In the genomic region with DNA sequence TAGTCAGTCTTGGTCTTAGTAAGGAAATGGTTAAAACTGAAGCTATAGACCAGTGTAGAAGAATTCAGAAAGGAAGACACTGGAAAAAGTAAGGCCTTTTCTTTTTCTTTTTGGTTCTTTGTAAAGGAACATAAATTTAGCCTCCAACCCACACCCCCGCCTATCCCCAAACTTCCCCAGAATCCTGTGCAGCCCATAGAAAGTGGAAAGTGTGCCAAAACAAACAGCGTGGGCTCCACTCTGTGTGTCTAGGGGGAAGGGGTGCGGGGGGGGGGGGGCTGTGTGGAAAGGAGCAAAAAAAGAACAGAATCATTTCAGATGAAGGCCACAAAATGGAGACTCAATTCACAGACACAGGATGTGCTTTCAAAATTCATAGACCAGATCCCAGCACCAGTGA, we compare ENCODE assay signal across 8 mouse cellular contexts.
DNase-seq lines count a peak whose midpoint lies in the region; ATAC-seq lines count a peak whose summit lies in the region.

No protein-coding gene starts in this region.

- intact Hi-C loops in heart, postnatal 36 days (cut with DNase I) = loop anchor here (2.0 to 5.0 kb wide), 6 partner anchors 37 to 207 kb away; no protein-coding TSS in a partner anchor

- peak overlapping the region; percentile 45 to 68 for H3K4me3 ChIP-seq in heart, embryonic 14.5 days (ENCODE audit: control insufficient read depth in 1 of 2, insufficient read depth in 1 of 2, low read depth in 1 of 2, low read length in 2 of 2)
- 0 out of 2 replicates have a peak overlapping the region, but pooled peaks have one; percentile 34 for H3K4me3 ChIP-seq in brown adipose tissue, adult 24 weeks (ENCODE audit: insufficient read depth, low read depth, low read length)
- peak overlapping the region; percentile 59 for H3K4me3 ChIP-seq in hindbrain, embryonic 14.5 days (replicated peaks; ENCODE audit: low read length)
- H3K4me3 ChIP-seq in midbrain, embryonic 10.5 days = peak overlapping the region; percentile 57

- peak overlapping the region; percentile 95 to 96 for H3K27ac ChIP-seq in heart, embryonic 14.5 days (replicated peaks in 1 of 2; ENCODE audit: control insufficient read depth in 1 of 2, insufficient read depth in 1 of 2, low read depth in 2 of 2, low read length in 2 of 2)
- H3K27ac ChIP-seq in brown adipose tissue, adult 24 weeks (replicated peaks; ENCODE audit: low read depth, low read length) = peak overlapping the region; percentile 62
- peak overlapping the region; percentile 97 for H3K27ac ChIP-seq in hindbrain, embryonic 14.5 days
- peak overlapping the region; percentile 88 for H3K27ac ChIP-seq in midbrain, embryonic 10.5 days (replicated peaks)

- peaks cover 7% of the 10 kb centered on the region; the same call in 1 of the 2 replicates for H3K36me3 ChIP-seq in heart, embryonic 14.5 days (ENCODE audit: control insufficient read depth, insufficient read depth, low read length)
- no peaks in the 10 kb centered on the region; the same call in 1 of the 2 replicates for H3K36me3 ChIP-seq in hindbrain, embryonic 14.5 days (replicated peaks; ENCODE audit: control insufficient read depth, insufficient read depth)
- H3K36me3 ChIP-seq in midbrain, embryonic 10.5 days = no peaks in the 10 kb centered on the region

- H3K4me1 ChIP-seq in heart, embryonic 14.5 days (ENCODE audit: control insufficient read depth in 2 of 2, insufficient read depth in 2 of 2, low read length in 2 of 2) = peaks cover 19 to 53% of the 10 kb centered on the region in 2 experiments
- peaks cover 16% of the 10 kb centered on the region for H3K4me1 ChIP-seq in brown adipose tissue, adult 24 weeks (ENCODE audit: control insufficient read depth, insufficient read depth, insufficient read length, low read length)
- peaks cover 55% of the 10 kb centered on the region for H3K4me1 ChIP-seq in hindbrain, embryonic 14.5 days (replicated peaks; ENCODE audit: control insufficient read depth, insufficient read depth, low read length)
- peaks cover 59% of the 10 kb centered on the region for H3K4me1 ChIP-seq in midbrain, embryonic 10.5 days

- no peak for DNase-seq in heart, postnatal 36 days
- peak; percentile 40 for DNase-seq in hindbrain, embryonic 14.5 days (ENCODE audit: low spot score)
- DNase-seq in midbrain, embryonic 10.5 days (ENCODE audit: low spot score) = no peak
- DNase-seq in testis, postnatal 10 days (ENCODE audit: low spot score) = no peak
- DNase-seq in gastrocnemius, postnatal 10 days = no peak
- no peak for DNase-seq in layer of hippocampus, postnatal 36 days

- no peak for ATAC-seq in heart, embryonic 14.5 days (ENCODE audit: insufficient number of reproducible peaks, insufficient read depth, low FRiP score, low read depth)
- ATAC-seq in hindbrain, embryonic 14.5 days (ENCODE audit: low FRiP score) = no peak

- no peaks in the 10 kb centered on the region for H3K9me3 ChIP-seq in heart, embryonic 14.5 days (ENCODE audit: control insufficient read depth, low read length)
- no peaks in the 10 kb centered on the region for H3K9me3 ChIP-seq in hindbrain, embryonic 14.5 days (ENCODE audit: control insufficient read depth, low read length)
- H3K9me3 ChIP-seq in midbrain, embryonic 10.5 days (replicated peaks) = no peaks in the 10 kb centered on the region

- peak overlapping the region; percentile 76 for H3K4me2 ChIP-seq in heart, embryonic 14.5 days (ENCODE audit: low read length)
- H3K4me2 ChIP-seq in hindbrain, embryonic 14.5 days (replicated peaks) = peak overlapping the region; percentile 89

- 25% methylated on average over 3 of the region's 3 CpGs for WGBS in heart, embryonic 14.5 days
- 17% methylated on average over 2 of the region's 3 CpGs for WGBS in hindbrain, embryonic 14.5 days
- WGBS in midbrain, embryonic 10.5 days = 68% methylated on average over 3 of the region's 3 CpGs

- no peaks in the 10 kb centered on the region for H3K27me3 ChIP-seq in heart, embryonic 14.5 days (ENCODE audit: control insufficient read depth, insufficient read depth, low read length)
- H3K27me3 ChIP-seq in hindbrain, embryonic 14.5 days (ENCODE audit: control insufficient read depth, insufficient read depth, low read length) = no peaks in the 10 kb centered on the region
- no peaks in the 10 kb centered on the region for H3K27me3 ChIP-seq in midbrain, embryonic 10.5 days (ENCODE audit: low read depth, poor library complexity, severe bottlenecking)

- H3K9ac ChIP-seq in heart, embryonic 14.5 days (ENCODE audit: low read length) = peak overlapping the region; percentile 78
- peak overlapping the region; percentile 92 for H3K9ac ChIP-seq in hindbrain, embryonic 14.5 days
